Mouse (Mus musculus): Measurements from ENCODE around the gene Vmn2r101. TPM values are rescaled to one million over a fixed set of nuclear protein-coding genes. Genes with fewer than 3 reads are reported as not detected.

The Vmn2r101 gene
- polyA plus RNA-seq (2015; fragmentation: Nextera tagmentation; extraction: Ambion mirVana), result not detected in 2 replicates

DNA sequence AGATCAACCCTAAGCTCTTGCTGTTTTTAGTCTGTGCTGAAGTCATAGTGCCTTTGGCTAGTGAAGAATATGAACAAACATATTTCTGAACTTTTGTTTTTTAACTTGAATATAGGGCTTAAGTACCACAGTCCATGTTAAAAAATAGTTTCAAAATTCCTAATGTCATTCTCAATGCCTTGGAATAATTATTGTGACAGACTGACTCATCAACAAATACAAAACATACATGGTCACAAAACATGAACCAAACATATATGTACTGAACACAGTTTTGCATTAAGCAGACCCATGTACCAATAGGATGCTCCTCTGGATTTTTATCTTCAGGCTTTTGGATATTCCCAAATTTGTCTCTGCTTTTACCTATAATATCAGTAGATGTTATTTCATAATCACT is at the start of gene Vmn2r101:
TSS of gene Vmn2r101 (plus strand) at position 301 of the 400 bp plus-strand sequence.
- Histone ChIP-seq H3K4me1 (ENCODE audit: control insufficient read depth, low read depth, low read length) (no peaks in the 10 kb centered on the region), H3K36me3 (ENCODE audit: control insufficient read depth, insufficient read depth) (no peaks in the 10 kb centered on the region), H3K9me3 (replicated peaks; ENCODE audit: control insufficient read depth, low read length) (no peaks in the 10 kb centered on the region), H3K4me2 (ENCODE audit: low read depth, low read length) (no peak within 1 kb of the TSS), H3K27ac (ENCODE audit: low read length) (no peak within 1 kb of the TSS), H3K27me3 (ENCODE audit: control insufficient read depth, insufficient read depth, low read depth, low read length) (no peaks in the 10 kb centered on the region), H3K9ac (ENCODE audit: low read depth, low read length) (no peak within 1 kb of the TSS), H3K4me3 (ENCODE audit: low read depth, low read length) (no peak within 1 kb of the TSS)
- ATAC-seq (ENCODE audit: low read depth), result no peak

DNA sequence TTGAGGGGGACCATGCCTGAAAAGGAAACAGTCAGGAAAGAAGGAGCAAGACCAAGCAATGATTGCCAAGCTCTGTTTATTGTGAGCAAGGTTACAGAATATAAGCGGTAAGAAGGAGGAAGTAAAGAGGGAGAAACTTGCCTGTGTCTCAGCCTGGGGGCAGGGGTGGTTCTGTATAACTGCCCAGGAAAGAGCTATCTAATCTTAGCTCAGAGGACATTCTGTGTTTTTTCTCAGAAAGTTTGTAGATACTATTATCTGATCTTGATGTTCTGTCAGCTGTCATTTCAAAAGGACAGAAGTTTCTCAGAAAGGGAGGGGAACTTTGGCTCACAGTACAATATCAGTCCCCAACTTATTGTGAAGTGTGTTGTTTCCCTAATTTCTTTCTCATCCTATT is 52.3 kb downstream of the Vmn2r101 start:
- ATAC-seq (ENCODE audit: low read depth), result no peak
- no peaks in the 10 kb centered on the region for H3K27me3 ChIP-seq (ENCODE audit: control insufficient read depth, insufficient read depth, low read depth, low read length)
- H3K9me3 ChIP-seq (replicated peaks; ENCODE audit: control insufficient read depth, low read length), result no peaks in the 10 kb centered on the region; the same call in 1 of the 2 replicates
- H3K9ac ChIP-seq (ENCODE audit: low read depth, low read length), result no peak overlapping the region
- H3K27ac ChIP-seq (ENCODE audit: low read length), result no peak overlapping the region
- H3K4me2 ChIP-seq (ENCODE audit: low read depth, low read length), result no peak overlapping the region
- no peaks in the 10 kb centered on the region for H3K36me3 ChIP-seq (ENCODE audit: control insufficient read depth, insufficient read depth)
- WGBS (ENCODE audit: insufficient replicate concordance), result 100% methylated on average over 1 of the region's 1 CpGs
- H3K4me1 ChIP-seq (ENCODE audit: control insufficient read depth, low read depth, low read length), result no peaks in the 10 kb centered on the region
- no peak overlapping the region for H3K4me3 ChIP-seq (ENCODE audit: low read depth, low read length)

DNA sequence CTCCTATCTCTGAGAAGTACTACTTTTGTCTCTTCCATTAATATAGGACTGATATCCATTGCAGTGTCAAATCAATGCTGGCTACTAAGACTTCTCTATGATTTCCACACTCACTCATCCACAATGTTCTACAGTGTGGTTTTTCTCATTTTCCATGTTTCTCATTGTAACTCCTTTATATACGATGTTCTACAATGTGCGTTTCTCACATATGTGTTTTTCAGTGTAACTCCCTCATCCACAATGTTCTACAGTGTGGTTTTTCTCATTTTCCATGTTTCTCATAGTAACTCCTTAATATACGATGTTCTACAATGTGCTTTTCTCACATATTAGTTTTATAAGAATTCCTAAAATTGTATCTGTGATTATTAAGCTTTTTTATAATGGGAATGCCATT is 81.4 kb downstream of the Vmn2r101 start:
- no peaks in the 10 kb centered on the region for H3K4me1 ChIP-seq (ENCODE audit: control insufficient read depth, low read depth, low read length)
- no peaks in the 10 kb centered on the region for H3K36me3 ChIP-seq (ENCODE audit: control insufficient read depth, insufficient read depth)
- ATAC-seq (ENCODE audit: low read depth), result no peak
- H3K9ac ChIP-seq (ENCODE audit: low read depth, low read length), result no peak overlapping the region
- no peak overlapping the region for H3K27ac ChIP-seq (ENCODE audit: low read length)
- no peaks in the 10 kb centered on the region for H3K9me3 ChIP-seq (replicated peaks; ENCODE audit: control insufficient read depth, low read length)
- 58% methylated on average over 3 of the region's 3 CpGs for WGBS (ENCODE audit: insufficient replicate concordance)
- H3K27me3 ChIP-seq (ENCODE audit: control insufficient read depth, insufficient read depth, low read depth, low read length), result no peaks in the 10 kb centered on the region
- H3K4me3 ChIP-seq (ENCODE audit: low read depth, low read length), result no peak overlapping the region
- no peak overlapping the region for H3K4me2 ChIP-seq (ENCODE audit: low read depth, low read length)

- H3K9ac ChIP-seq (ENCODE audit: low read depth, low read length), result no peak within 1 kb of the TSS
- no peak within 1 kb of the TSS for H3K4me3 ChIP-seq (ENCODE audit: low read depth, low read length)
- H3K27me3 ChIP-seq (ENCODE audit: control insufficient read depth, insufficient read depth, low read depth, low read length), result no peaks in the 10 kb centered on the region
- ATAC-seq (ENCODE audit: low read depth), result no peak
- H3K4me2 ChIP-seq (ENCODE audit: low read depth, low read length), result no peak within 1 kb of the TSS
- no peaks in the 10 kb centered on the region for H3K4me1 ChIP-seq (ENCODE audit: control insufficient read depth, low read depth, low read length)
- no peak within 1 kb of the TSS for H3K27ac ChIP-seq (ENCODE audit: low read length)
- 28% methylated on average over 2 of the region's 2 CpGs for WGBS (ENCODE audit: insufficient replicate concordance)
- H3K36me3 ChIP-seq (ENCODE audit: control insufficient read depth, insufficient read depth), result no peaks in the 10 kb centered on the region
- no peaks in the 10 kb centered on the region for H3K9me3 ChIP-seq (replicated peaks; ENCODE audit: control insufficient read depth, low read length)
Measured at GRCm38 (mm10) chr17:19660028-19660427, 83.0 kb downstream of the Vmn2r101 start, which contains the start of gene Vmn2r102. Vmn2r102 (plus strand) TSS chr17:19660328.

Other genes starting within 250 kb of the Vmn2r101 start
- not detected in 2 replicates for gene Vmn2r99, start 215.3 kb upstream of the Vmn2r101 start, polyA plus RNA-seq (2015; fragmentation: Nextera tagmentation; extraction: Ambion mirVana)
- not detected in 2 replicates for gene Vmn2r100, start 72.5 kb upstream of the Vmn2r101 start, polyA plus RNA-seq (2015; fragmentation: Nextera tagmentation; extraction: Ambion mirVana)
- gene Vmn2r102, start 83.1 kb downstream of the Vmn2r101 start, polyA plus RNA-seq (2015; fragmentation: Nextera tagmentation; extraction: Ambion mirVana), result not detected in 2 replicates
- gene Vmn2r103, start 196.1 kb downstream of the Vmn2r101 start, polyA plus RNA-seq (2015; fragmentation: Nextera tagmentation; extraction: Ambion mirVana), result not detected in 2 replicates

All from liver, embryonic 16.5 days (tissue).